Mouse (Mus musculus): ENCODE measurements around the gene Mrpl20.

Gene Mrpl20

GRCm38 (mm10) chr4:155854991-155855390 is 52.3 kb downstream of the Mrpl20 start:
- DNase-seq (ENCODE audit: low spot score), result no peak

GRCm38 (mm10) chr4:155856071-155856470 is 53.4 kb downstream of the Mrpl20 start:
- no peak for DNase-seq (ENCODE audit: low spot score)

GRCm38 (mm10) chr4:155856881-155857280 is 54.2 kb downstream of the Mrpl20 start:
- DNase-seq (ENCODE audit: low spot score), result no peak

GRCm38 (mm10) chr4:155859318-155859717 is 56.6 kb downstream of the Mrpl20 start:
- DNase-seq (ENCODE audit: low spot score), result no peak

Data from layer of hippocampus, adult 9-10 months (tissue).